Mouse (Mus musculus): ENCODE measurements around the gene Sirt1. TPM values are rescaled to one million over a fixed set of nuclear protein-coding genes. Genes with fewer than 3 reads are reported as not detected.
A peak's percentile ranks its signal among the peaks of the same experiment; 100 is the strongest.

Gene Sirt1
- total and polyA plus RNA-seq, 3 experiments = 11.5 to 24.7 (median 17.4) TPM

- H3K36me3 ChIP-seq (replicated peaks in 1 of 2; ENCODE audit: control insufficient read depth in 1 of 2, insufficient read depth in 1 of 2, low read length in 1 of 2) = peaks cover 10 to 31% of the 10 kb centered on the region in 2 experiments
- peak overlapping the region; percentile 66 to 95 (median 69) for H3K4me3 ChIP-seq (replicated peaks in 1 of 3; ENCODE audit: low read depth in 2 of 3, low read length in 2 of 3, poor library complexity in 1 of 3)
- peak overlapping the region; percentile 97 for H3K9ac ChIP-seq (ENCODE audit: insufficient read depth, low read depth)
- TF ChIP-seq POLR2A (IDR thresholded peaks at IDR 0.05; ENCODE audit: low read depth, low read length) (no peak), ZKSCAN1 (IDR thresholded peaks at IDR 0.05; ENCODE audit: borderline replicate concordance, low read depth, low read length) (no peak), BHLHE40 (IDR thresholded peaks at IDR 0.05; ENCODE audit: low read depth, low read length) (peak; percentile 33; the same call in 1 of the 2 replicates), ZNF384 (IDR thresholded peaks at IDR 0.05; ENCODE audit: low read depth, low read length) (peak; percentile 92), SIN3A (IDR thresholded peaks at IDR 0.05; ENCODE audit: low read length) (peak; percentile 9; the same call in 1 of the 2 replicates), NRF1 (IDR thresholded peaks at IDR 0.05; ENCODE audit: low read depth, low read length) (peak; percentile 60), MAZ (IDR thresholded peaks at IDR 0.05; ENCODE audit: low read depth, low read length) (no peak)
- H3K9me3 ChIP-seq (replicated peaks; ENCODE audit: low read length) = peaks cover 8% of the 10 kb centered on the region
- H3K4me2 ChIP-seq (ENCODE audit: insufficient read depth, low read depth, poor library complexity, severe bottlenecking) = peak overlapping the region; percentile 56
- peaks cover 3 to 18% of the 10 kb centered on the region in 2 experiments; a peak in 3 of 4 replicates for H3K4me1 ChIP-seq (ENCODE audit: control insufficient read depth in 1 of 2, insufficient read depth in 2 of 2)
- H3K27me3 ChIP-seq (replicated peaks) = peaks cover 4% of the 10 kb centered on the region
- in situ Hi-C loops (cut with MboI; ENCODE audit: low pct_ligation_motif_present, low pct_unique_long_range_greater_than_20kb, low sequenced_read_pairs) = no loop called here
- H3K79me2 ChIP-seq (replicated peaks; ENCODE audit: control insufficient read depth, extremely low read depth, insufficient read depth, poor library complexity, severe bottlenecking) = peaks cover 23% of the 10 kb centered on the region
- dilution Hi-C loops (cut with MboI; ENCODE audit: extremely low pct_ligation_motif_present, extremely low pct_unique_long_range_greater_than_20kb, low sequenced_read_pairs) = no loop called here
- DNase-seq (ENCODE audit: extremely low read depth) = peak; percentile 57
- H3K27ac ChIP-seq (ENCODE audit: insufficient read depth, low read depth) = no peak overlapping the region
Observed at GRCm38 (mm10) chr10:63337951-63338836, 43.3 kb downstream of the Sirt1 start.

DNA sequence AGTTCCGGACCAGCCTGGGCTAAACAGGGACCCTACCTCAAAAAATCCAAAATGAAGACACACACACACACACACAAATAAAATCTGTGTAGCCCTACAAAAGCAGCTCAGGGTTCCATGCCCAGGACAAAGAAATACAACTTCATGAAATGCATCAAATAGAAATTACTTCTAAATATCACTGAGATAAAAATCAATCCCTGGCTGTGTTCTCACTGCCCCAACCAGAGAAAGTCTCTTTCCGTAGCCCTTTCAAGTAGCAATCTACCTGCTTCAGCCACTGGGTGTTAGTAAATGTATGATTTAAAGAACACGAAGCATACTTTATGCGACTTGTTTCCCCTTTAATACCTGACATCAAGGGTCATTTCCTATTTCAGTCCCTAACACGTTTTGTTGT, 44.2 kb downstream of the Sirt1 start:
- Histone ChIP-seq H3K27ac (ENCODE audit: insufficient read depth, low read depth) (no peak overlapping the region), H3K9ac (ENCODE audit: insufficient read depth, low read depth) (peak overlapping the region; percentile 97), H3K4me1 (ENCODE audit: control insufficient read depth in 1 of 2, insufficient read depth in 2 of 2) (peaks cover 3 to 18% of the 10 kb centered on the region in 2 experiments; a peak in 3 of 4 replicates), H3K27me3 (replicated peaks) (peaks cover 4% of the 10 kb centered on the region), H3K9me3 (replicated peaks; ENCODE audit: low read length) (peaks cover 6% of the 10 kb centered on the region), H3K79me2 (replicated peaks; ENCODE audit: control insufficient read depth, extremely low read depth, insufficient read depth, poor library complexity, severe bottlenecking) (peaks cover 25% of the 10 kb centered on the region), H3K4me3 (replicated peaks in 1 of 3; ENCODE audit: low read depth in 2 of 3, low read length in 2 of 3, poor library complexity in 1 of 3) (peak overlapping the region; percentile 66 to 95 (median 69)), H3K36me3 (replicated peaks in 1 of 2; ENCODE audit: control insufficient read depth in 1 of 2, insufficient read depth in 1 of 2, low read length in 1 of 2) (peaks cover 14 to 39% of the 10 kb centered on the region in 2 experiments), H3K4me2 (ENCODE audit: insufficient read depth, low read depth, poor library complexity, severe bottlenecking) (peak overlapping the region; percentile 54)
- dilution Hi-C loops (cut with MboI; ENCODE audit: extremely low pct_ligation_motif_present, extremely low pct_unique_long_range_greater_than_20kb, low sequenced_read_pairs) (no loop called here), in situ Hi-C loops (cut with MboI; ENCODE audit: low pct_ligation_motif_present, low pct_unique_long_range_greater_than_20kb, low sequenced_read_pairs) (no loop called here)
- TF ChIP-seq MEF2A (IDR thresholded peaks at IDR 0.05; ENCODE audit: borderline replicate concordance, low read depth, low read length) = no peak
- TF ChIP-seq BHLHE40 (IDR thresholded peaks at IDR 0.05; ENCODE audit: low read depth, low read length) = no peak
- no peak for TF ChIP-seq MAZ (IDR thresholded peaks at IDR 0.05; ENCODE audit: low read depth, low read length)
- TF ChIP-seq SIN3A (IDR thresholded peaks at IDR 0.05; ENCODE audit: low read length) = 0 out of 2 replicates have a peak, but pooled peaks have one; percentile 24
- no peak for TF ChIP-seq NELFE (IDR thresholded peaks at IDR 0.05; ENCODE audit: low read depth, low read length)
- no peak for TF ChIP-seq USF2 (conservative IDR thresholded peaks at IDR 0.05; ENCODE audit: low read depth, low read length)
- TF ChIP-seq E2F4 (IDR thresholded peaks at IDR 0.05; ENCODE audit: insufficient replicate concordance, low read depth, low read length) = no peak
- no peak for TF ChIP-seq IRF4 (IDR thresholded peaks at IDR 0.05; ENCODE audit: low read depth, low read length)
- no peak for TF ChIP-seq TCF12 (IDR thresholded peaks at IDR 0.05; ENCODE audit: low read depth, low read length)
- no peak for TF ChIP-seq USF1 (IDR thresholded peaks at IDR 0.05; ENCODE audit: low read depth, low read length)
- TF ChIP-seq MXI1 (IDR thresholded peaks at IDR 0.05; ENCODE audit: low read depth, low read length) = 0 out of 2 replicates have a peak, but pooled peaks have one; percentile 26
- TF ChIP-seq UBTF (IDR thresholded peaks at IDR 0.05; ENCODE audit: low read depth, low read length) = no peak
- DNase-seq (ENCODE audit: extremely low read depth) = no peak

All from CH12.LX (cell line).